Mouse (Mus musculus) retina, postnatal 7 days (tissue): Measurements from ENCODE around the gene Spns1.
"Not testable (repeated sequence)": the region's sequence is repeated elsewhere in the genome, so short reads cannot be mapped to it uniquely, and the experiment has no call there.

Experiments used
- DNase-seq: peaks from one replicate; pipeline ENCODE4 v3.0.0-alpha.2; 2012; ENCODE audit warnings: low read depth, low spot score

The Spns1 gene

DNA sequence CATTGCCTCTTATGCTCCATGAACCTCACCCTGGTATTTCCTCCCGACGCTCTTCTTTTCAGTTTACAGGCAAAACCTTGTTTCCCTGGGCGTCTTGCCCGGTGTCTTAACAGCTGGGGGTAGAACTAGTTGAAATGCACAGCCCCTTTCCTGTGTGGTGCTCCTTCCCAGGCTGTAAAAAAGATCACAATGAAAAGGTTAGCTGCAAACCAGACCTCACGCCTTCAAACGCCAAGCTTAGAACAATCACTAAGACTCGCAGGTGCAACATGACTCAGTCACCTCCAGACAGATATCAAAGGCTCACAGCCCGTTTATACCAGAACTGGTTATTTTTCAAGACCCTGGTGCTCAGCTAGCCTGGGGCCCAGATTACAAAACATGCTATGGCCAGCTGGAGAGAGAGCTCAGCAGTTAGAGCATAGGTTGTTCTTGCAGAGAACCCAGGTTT, 37.7 kb downstream of the Spns1 start:
- no peak for DNase-seq

DNA sequence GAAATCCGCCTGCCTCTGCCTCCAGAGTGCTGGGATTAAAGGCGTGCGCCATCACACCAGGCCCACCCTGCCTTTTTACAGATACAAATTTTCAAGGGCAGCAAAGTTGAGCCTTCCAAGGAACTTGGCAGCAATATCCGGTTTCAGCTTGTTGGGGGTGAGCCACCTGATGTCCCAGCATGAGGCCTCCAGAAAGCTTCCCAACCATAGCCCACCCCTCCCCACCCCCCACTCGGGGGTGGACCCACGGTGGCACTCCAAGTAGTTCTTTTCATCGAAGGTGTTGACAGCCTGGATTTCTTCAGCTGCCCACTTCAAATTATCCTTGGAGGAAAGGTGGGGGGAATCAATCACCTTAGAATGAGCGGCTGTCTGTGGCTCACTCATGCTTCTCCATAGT, 38.3 kb downstream of the Spns1 start:
- no peak for DNase-seq

DNA sequence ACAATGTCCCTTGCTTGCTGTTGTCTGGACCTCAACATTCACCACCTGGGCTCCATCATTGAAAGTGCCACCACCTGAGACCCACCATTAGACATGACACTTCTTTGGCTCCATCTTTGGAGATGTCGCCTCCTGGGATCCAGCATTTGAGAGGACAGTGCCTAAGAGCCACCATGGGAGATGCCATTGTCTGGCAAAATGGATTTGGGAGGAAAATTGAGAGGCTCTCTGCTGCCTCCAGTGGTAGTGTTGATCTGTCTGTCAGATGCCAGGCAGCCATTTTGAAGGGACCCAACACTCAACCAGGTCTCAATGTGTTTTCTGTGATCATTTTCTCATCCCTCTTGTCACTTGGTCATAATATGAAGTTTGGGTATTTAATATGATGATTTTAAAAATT, 41.7 kb downstream of the Spns1 start:
- no peak for DNase-seq

DNA sequence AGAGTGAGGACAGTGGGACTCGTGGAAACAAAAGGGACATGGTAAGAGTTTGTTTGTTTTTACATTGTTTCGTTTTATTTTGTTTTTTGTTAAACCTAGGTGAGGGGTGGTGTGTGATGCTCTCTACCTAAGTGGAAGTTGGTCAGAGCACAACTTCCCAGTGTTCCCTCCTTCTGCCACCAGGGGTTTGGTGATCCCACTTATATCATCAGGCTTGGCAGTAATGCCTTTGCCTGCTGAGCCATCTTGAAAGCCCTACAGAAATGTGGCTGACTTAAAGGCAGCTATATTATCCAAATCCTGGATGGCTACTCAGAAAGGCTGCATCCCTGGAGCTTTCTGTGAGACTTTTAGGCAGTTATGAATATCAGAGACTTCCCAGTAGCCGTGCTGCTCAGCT, 44.6 kb downstream of the Spns1 start:
- no peak for DNase-seq

DNA sequence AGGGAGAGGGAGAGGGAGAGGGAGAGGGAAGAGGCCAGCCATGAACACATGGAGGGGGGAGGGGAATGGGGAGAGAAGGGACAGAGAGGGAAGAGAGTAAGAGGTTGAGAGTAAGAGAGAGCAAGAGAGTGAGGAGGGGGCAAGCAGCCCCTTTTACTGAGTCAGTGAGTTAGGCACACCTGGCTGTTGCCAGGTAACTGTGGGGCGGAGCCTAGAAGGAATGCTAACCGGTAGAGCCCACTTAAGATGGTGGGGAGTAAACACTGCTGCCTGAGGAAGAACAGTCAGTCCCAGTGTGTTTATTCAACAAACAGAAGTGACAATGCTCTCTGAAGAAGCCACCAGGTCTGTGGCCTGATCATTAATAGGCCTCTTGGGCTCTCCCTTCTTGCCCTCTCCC, 46.6 kb downstream of the Spns1 start:
- no peak for DNase-seq

DNA sequence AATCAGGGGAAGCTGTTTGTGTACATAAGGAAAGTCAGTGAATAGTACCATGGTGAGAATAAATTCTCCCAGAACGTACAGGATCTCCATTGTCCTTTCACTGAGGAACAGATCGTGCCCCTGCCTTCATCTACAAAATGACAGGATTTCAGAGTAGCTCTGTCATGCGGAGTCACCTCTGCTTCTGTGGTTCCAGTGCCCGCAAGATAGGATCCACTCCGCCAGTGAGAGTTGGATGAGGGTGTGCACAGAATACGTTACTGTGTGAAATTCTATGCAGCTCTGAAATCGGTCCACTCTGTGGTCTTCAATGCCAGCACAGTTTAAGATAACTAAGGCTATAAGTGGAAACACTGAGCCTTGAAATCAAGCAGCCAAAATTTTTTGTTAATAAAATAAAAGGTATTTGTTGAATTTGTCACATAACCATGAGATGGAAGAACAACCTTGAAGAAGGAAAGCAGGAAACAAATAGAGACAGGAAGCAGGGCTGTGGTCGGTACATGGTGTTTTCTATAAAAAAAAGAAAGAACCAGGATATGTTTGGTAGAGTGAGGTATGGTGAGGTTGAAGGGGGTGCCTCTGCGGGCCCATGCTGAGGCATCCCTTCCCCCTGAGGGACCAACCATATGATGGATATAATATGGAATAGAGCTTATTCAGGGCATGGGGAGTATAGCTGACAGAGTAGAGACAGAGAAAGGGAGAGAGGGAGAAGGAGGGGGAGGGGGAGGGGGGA, 47.2 kb downstream of the Spns1 start:
- DNase-seq, result no peak

DNA sequence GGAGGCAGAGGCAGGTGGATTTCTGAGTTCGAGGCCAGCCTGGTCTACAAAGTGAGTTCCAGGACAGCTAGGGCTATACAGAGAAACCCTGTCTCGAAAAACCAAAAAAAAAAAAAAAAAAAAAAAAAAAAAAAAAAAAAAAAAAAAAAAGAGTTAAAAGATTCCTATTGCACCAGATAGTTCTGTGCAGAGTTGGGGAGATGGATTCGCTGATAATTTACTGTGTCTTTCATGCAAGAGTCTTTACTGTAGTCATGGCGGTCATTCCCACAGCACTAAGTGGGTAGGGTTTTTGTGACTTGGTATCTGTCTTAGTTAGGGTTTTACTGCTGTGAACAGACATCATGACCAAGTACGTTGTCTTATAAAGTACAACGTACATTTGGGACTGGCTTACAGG, 48.4 kb downstream of the Spns1 start:
- DNase-seq, result not testable (repeated sequence)

DNA sequence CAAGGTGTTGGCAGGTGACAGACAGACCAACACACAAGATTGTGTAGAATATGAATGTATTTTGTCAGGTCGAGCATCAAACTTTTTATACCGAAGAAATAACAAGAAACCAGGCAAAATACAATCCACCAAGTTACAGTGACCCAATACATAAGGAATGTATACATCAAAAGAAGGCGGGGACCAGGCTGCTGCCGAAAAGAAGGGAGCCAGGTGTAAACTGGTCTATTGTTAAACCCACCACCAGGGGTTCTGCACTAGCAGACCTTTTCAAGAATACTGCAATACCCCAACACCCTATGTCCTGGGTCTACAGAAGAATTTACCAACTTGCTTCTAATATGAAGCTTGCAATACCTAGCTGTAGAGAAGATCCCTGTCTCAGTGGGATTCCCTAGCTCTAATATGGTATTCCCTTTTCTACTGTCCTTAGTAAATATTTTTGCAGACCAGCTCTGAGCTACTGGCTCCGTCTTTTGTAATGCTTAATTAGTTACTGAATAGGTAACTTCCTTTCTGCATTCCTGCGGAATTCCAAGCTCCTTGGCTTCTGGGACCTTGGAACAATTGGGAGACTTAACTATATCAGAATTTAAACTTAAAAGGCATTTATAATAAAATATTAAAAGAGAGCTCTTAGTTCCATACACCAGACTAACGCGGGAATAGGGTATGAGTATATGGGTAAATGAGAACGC, 51.5 kb downstream of the Spns1 start:
- not testable (repeated sequence) for DNase-seq

DNA sequence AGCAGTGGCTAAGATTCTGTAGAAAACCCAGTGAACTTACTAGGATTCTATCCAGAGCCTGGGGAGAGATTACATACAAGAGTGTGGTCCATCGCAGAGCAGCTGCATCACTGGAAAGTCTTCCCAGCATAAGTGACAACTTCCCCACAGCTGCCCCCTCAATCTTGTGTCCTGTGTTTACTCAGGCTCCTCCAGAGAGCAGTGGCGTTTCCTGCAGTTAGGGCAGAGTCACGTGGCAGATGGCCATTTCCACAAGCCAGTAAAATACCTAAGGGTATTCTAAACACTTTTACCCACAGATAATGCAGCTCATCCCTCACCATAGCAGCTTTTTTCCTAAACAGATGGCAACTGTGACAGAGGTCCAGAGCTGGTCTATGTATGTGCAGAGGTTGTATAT, 52.5 kb downstream of the Spns1 start:
- DNase-seq, result no peak

DNA sequence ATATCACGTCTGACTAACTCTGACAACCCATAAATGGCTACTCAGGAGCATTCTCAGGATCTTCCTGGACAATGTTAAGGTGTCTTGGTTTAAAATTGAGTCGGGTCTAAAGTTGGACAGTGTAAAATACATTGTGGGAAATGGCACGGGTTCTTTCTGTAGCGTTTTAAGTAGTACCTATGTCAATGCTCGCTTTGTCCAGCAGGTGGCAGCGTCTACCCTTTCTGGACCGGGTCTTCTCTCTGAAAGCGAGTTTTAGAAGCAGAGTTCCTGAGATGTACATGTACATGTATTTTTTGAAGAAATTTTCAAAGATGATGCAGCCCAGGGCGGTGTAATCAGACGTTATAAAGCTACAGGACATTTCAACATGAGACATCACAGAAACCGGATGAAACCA, 53.5 kb downstream of the Spns1 start:
- peak; percentile 74 for DNase-seq
